Mouse (Mus musculus) lung, postnatal 0 days (tissue): ENCODE measurements around the gene Id1. TPM values are rescaled to one million over a fixed set of nuclear protein-coding genes. Genes with fewer than 3 reads are reported as not detected.
A peak's percentile ranks its signal among the peaks of the same experiment; 100 is the strongest.

Source experiments
- ATAC-seq: fragments of 200-750 bp; cut with Nextera tagmentation; 2 replicates; pipeline ENCODE4 v1.8.0; 2017; ENCODE audit warnings: moderate library complexity
- DNase-seq: peaks from one replicate; pipeline ENCODE4 v3.0.0-alpha.2; 2016; ENCODE audit warnings: low spot score
- H3K27ac ChIP-seq: fragments of 300-500 bp; sonication (generic); 2 replicates; pipeline ENCODE4 v1.5.1; 2014; ENCODE audit warnings: antibody characterized with exemption, mild to moderate bottlenecking, low read length, mixed read lengths
- H3K27me3 ChIP-seq: fragments of 300-500 bp; sonication (generic); replicated peaks from 2 replicates; pipeline ENCODE4 v1.6.1; 2014; ENCODE audit warnings: low read length, mixed read lengths; ENCODE audit not compliant: insufficient read depth
- H3K36me3 ChIP-seq: fragments of 300-500 bp; sonication (generic); 2 replicates; pipeline ENCODE4 v1.6.1; 2014; ENCODE audit warnings: low read length, mixed read lengths; ENCODE audit not compliant: insufficient read depth
- H3K4me1 ChIP-seq: fragments of 300-500 bp; sonication (generic); 2 replicates; pipeline ENCODE4 v1.6.1; 2014; ENCODE audit warnings: antibody characterized with exemption, low read depth, low read length, mixed read lengths; ENCODE audit not compliant: insufficient read depth
- H3K4me2 ChIP-seq: fragments of 300-500 bp; sonication (generic); replicated peaks from 2 replicates; pipeline ENCODE4 v1.6.1; 2014; ENCODE audit warnings: low read depth, mild to moderate bottlenecking, low read length, moderate library complexity, mixed read lengths
- H3K4me3 ChIP-seq: fragments of 300-500 bp; sonication (generic); 2 replicates; pipeline ENCODE4 v1.5.1; 2014; ENCODE audit warnings: low read depth, low read length
- H3K9ac ChIP-seq: fragments of 300-500 bp; sonication (generic); replicated peaks from 2 replicates; pipeline ENCODE4 v1.6.1; 2014; ENCODE audit warnings: low read depth, mild to moderate bottlenecking
- H3K9me3 ChIP-seq: fragments of 300-500 bp; sonication (generic); 2 replicates; pipeline ENCODE4 v1.6.1; 2016; ENCODE audit warnings: low read length, mixed read lengths
- CTCF ChIP-seq: IDR thresholded peaks from 2 replicates; pipeline ENCODE4 v1.5.1; 2016; ENCODE audit warnings: antibody characterized with exemption, mild to moderate bottlenecking
- EP300 ChIP-seq: IDR thresholded peaks from 2 replicates; pipeline ENCODE4 v1.6.1; 2016; ENCODE audit warnings: antibody characterized with exemption, mild to moderate bottlenecking, control low read depth
- WGBS: fragments of 180-500 bp; shearing (Covaris S2); extraction: QIAGEN DNeasy Blood & Tissue Kit; methylation state at CpG from one replicate; pipeline ENCODE4 v1.1.7; 2014; 5-methylcytosine and 5-hydroxymethylcytosine counted together
- polyA plus RNA-seq: library from polyadenylated mRNA; unstranded; fragments of >200 nt; fragmentation: Nextera tagmentation; extraction: Ambion mirVana; gene quantifications from 2 replicates; pipeline ENCODE4 v1.2.1, GENCODE M21; 2015

The Id1 gene
- polyA plus RNA-seq, 1 experiment from 2014 or later: 214 TPM

DNA sequence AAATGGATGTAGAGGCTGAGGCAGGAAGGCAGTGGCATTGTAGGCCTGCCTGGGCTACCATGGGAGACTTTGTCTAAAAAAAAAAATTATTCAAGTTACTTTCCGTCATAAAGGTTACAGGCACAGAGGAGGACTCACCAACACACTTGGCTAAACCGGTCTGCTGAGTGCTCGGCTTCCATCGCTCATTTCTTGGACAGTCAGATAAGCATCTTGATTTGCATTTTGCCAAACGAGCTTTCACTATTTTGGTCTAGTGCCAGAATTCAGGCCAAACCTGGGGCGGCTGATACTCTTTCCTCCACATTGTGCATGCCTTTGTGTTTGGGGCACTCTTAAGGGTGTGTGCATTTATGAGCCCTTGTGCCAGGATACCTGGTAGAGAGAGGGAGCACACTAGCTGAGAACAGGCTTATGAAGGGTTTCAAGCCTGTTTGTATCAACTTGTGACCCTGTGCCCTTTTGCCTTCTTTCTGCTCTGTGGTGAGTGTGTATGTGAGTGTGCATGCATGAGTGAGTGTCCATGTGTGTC, 19.7 kb upstream of the Id1 start:
- Histone ChIP-seq H3K36me3 (no peaks in the 10 kb centered on the region), H3K9me3 (no peaks in the 10 kb centered on the region), H3K4me1 (no peaks in the 10 kb centered on the region), H3K9ac (no peak overlapping the region), H3K27ac (no peak overlapping the region), H3K27me3 (no peaks in the 10 kb centered on the region), H3K4me3 (no peak overlapping the region), H3K4me2 (no peak overlapping the region)
- 30% methylated on average over 6 of the region's 6 CpGs for WGBS
- ATAC-seq: peak; percentile 72
- no peak for TF ChIP-seq EP300
- no peak for TF ChIP-seq CTCF
- peak; percentile 48 for DNase-seq

DNA sequence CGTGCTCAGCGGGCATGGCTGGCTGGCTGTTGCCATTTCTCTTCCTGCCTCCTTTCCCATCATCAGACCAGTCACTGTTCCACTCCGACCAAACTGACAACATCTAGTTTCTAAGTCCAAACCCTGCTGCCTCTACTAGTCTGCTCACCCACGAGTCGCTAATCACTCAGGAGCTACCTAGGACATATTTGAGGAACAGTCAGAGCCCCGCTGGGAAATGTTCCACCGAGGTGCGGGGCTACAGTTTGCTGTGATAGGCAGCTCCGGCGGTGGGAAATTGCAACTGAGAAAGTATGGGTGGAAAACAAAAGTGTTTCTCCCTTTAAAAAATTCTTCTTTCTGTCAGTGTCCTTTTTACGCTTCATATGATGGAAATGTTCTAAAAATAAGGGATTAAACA, 18.4 kb upstream of the Id1 start:
- ATAC-seq (no peak), DNase-seq (no peak)
- H3K4me3 ChIP-seq: no peak overlapping the region
- 70% methylated on average over 11 of the region's 11 CpGs for WGBS
- no peaks in the 10 kb centered on the region for H3K9me3 ChIP-seq
- H3K4me2 ChIP-seq: no peak overlapping the region
- H3K36me3 ChIP-seq: no peaks in the 10 kb centered on the region
- TF ChIP-seq CTCF: no peak
- TF ChIP-seq EP300: no peak
- no peaks in the 10 kb centered on the region for H3K27me3 ChIP-seq
- H3K9ac ChIP-seq: no peak overlapping the region
- H3K4me1 ChIP-seq: no peaks in the 10 kb centered on the region
- no peak overlapping the region for H3K27ac ChIP-seq

DNA sequence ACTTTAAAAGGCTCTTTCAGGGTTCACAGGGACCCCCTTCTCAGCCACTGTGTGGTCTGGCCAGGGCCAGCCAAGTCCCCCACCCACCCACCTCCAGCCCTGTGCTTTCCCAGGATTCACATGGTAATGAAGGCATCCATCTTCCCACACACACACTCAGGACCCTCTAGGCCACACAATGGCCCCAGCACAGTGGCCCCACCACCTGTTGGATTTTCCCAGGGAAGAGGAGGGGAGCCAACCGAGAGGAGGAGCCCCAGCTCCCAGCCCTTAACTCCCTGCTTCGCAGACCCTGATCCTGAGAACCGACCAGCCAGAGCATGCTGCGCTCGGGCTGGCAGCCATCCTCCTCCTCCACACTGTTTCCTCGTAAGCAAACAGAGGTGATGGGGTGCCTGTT, 18.0 kb upstream of the Id1 start:
- Histone ChIP-seq H3K9me3 (no peaks in the 10 kb centered on the region), H3K9ac (no peak overlapping the region), H3K4me1 (no peaks in the 10 kb centered on the region), H3K27me3 (no peaks in the 10 kb centered on the region), H3K4me2 (no peak overlapping the region), H3K27ac (no peak overlapping the region), H3K4me3 (no peak overlapping the region), H3K36me3 (no peaks in the 10 kb centered on the region)
- no peak for ATAC-seq
- TF ChIP-seq EP300 (no peak), CTCF (no peak)
- 43% methylated on average over 6 of the region's 6 CpGs for WGBS
- no peak for DNase-seq

GRCm38 (mm10) chr2:152723651-152724331, 12.3 kb upstream of the Id1 start:
- H3K27ac ChIP-seq: no peak overlapping the region
- no peak overlapping the region for H3K9ac ChIP-seq
- H3K4me2 ChIP-seq: peak overlapping the region; percentile 50
- ATAC-seq (peak; percentile 67), DNase-seq (peak; percentile 68)
- no peaks in the 10 kb centered on the region for H3K36me3 ChIP-seq
- H3K27me3 ChIP-seq: no peaks in the 10 kb centered on the region
- peaks cover 26% of the 10 kb centered on the region for H3K4me1 ChIP-seq
- peak overlapping the region; percentile 23; the same call in 1 of the 2 replicates for H3K4me3 ChIP-seq
- TF ChIP-seq CTCF (no peak), EP300 (no peak; the same call in 1 of the 2 replicates)
- H3K9me3 ChIP-seq: no peaks in the 10 kb centered on the region
- 9% methylated on average over 37 of the region's 37 CpGs for WGBS

- Histone ChIP-seq H3K9me3 (no peaks in the 10 kb centered on the region), H3K4me1 (peaks cover 30% of the 10 kb centered on the region), H3K4me3 (no peak overlapping the region), H3K9ac (no peak overlapping the region), H3K36me3 (no peaks in the 10 kb centered on the region), H3K27ac (no peak overlapping the region), H3K4me2 (peak overlapping the region; percentile 50), H3K27me3 (no peaks in the 10 kb centered on the region)
- no peak for TF ChIP-seq CTCF
- no peak for TF ChIP-seq EP300
- no peak for ATAC-seq
- WGBS: 46% methylated on average over 3 of the region's 3 CpGs
- no peak for DNase-seq
Measured at GRCm38 (mm10) chr2:152724332-152724723, 11.7 kb upstream of the Id1 start.

DNA sequence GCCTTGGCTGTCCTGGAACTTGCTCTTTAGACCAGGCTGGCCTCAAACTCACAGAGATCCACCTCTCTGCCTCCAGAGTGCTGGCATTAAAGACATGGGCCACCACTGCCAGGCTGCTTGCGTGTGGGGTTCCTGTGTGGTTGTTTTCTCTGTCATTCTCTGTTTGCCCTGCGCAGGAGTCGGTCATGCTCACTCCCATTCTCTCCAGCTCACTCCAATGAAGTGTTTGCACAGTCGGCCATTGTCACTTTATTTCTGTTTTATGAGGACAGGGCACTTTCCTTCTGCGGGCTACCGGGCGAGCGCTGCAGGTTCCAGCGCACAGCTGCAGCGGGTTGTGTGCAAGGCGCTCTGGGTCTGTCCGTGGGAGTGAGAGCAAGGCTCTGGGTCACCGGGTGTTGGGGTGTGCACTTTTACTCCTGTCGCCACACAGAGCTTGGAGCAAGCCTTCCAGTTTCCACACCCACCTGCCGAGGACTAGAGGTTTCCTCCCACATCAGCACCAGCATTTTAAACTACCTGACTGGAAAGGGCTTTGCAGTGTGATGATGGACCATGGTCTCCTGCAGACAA, 10.8 kb upstream of the Id1 start:
- Histone ChIP-seq H3K4me2 (no peak overlapping the region; the same call in 1 of the 2 replicates), H3K27ac (0 out of 2 replicates have a peak overlapping the region, but pooled peaks have one; percentile 86), H3K27me3 (no peaks in the 10 kb centered on the region), H3K9ac (no peak overlapping the region), H3K9me3 (no peaks in the 10 kb centered on the region), H3K4me1 (peaks cover 39% of the 10 kb centered on the region), H3K4me3 (no peak overlapping the region), H3K36me3 (no peaks in the 10 kb centered on the region)
- DNase-seq (peak; percentile 66), ATAC-seq (no peak)
- WGBS: 47% methylated on average over 15 of the region's 15 CpGs
- TF ChIP-seq CTCF (no peak), EP300 (no peak)
